ENCODE assay signal across 24 mouse cellular contexts in the genomic region with DNA sequence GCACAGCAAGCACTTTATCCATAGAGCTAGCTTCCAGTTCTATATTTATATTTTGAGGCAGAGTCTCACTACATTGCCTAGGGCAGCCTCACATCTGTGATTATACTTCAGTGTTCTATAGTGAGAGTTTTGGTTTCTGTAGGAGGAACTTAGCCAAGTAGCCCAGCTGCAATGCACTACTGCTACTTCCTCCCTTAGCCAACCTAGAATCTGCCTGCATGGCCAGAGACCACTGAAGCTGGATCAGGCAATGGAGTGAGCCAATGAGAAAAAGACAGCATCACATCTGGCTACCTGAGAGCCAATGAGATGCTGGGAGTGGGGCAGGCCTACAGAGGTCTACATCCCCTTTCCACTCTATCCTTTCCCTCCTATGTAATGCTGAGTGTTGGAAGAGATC.
DNase-seq lines count a peak whose midpoint lies in the region; ATAC-seq and TF ChIP-seq lines count a peak whose summit lies in the region.
"Had no signal": no experiment of that assay in that cellular context is flagged by ENCODE, and none has a peak within 500 bp of the region (broad histone marks: within the 10 kb centered on the region; RNA-seq: fewer than 3 reads in every experiment).

No protein-coding gene starts in this region.

- H3K36me3 ChIP-seq in hindbrain, embryonic 15.5 days, result 0 out of 2 replicates have a peak, but pooled peaks cover 9% of the 10 kb centered on the region
- peaks cover 30% of the 10 kb centered on the region for H3K36me3 ChIP-seq in hindbrain, embryonic 10.5 days
- H3K36me3 ChIP-seq: embryonic facial prominence, embryonic 12.5 days; liver, embryonic 13.5 days had no signal

- no peaks in the 10 kb centered on the region for H3K27me3 ChIP-seq in hindbrain, embryonic 15.5 days
- H3K27me3 ChIP-seq in hindbrain, embryonic 10.5 days (ENCODE audit: insufficient read depth, poor library complexity, severe bottlenecking), result no peaks in the 10 kb centered on the region
- H3K27me3 ChIP-seq: embryonic facial prominence, embryonic 12.5 days; heart, embryonic 13.5 days; limb, embryonic 13.5 days; liver, embryonic 13.5 days; neural tube, embryonic 13.5 days had no signal

- H3K4me1 ChIP-seq in hindbrain, embryonic 15.5 days (replicated peaks), result no peaks in the 10 kb centered on the region
- H3K4me1 ChIP-seq in hindbrain, embryonic 10.5 days (replicated peaks), result no peaks in the 10 kb centered on the region
- peaks cover 3% of the 10 kb centered on the region for H3K4me1 ChIP-seq in bone marrow macrophage, adult 2 months (ENCODE audit: control insufficient read depth, insufficient read depth, low read length)
- H3K4me1 ChIP-seq: embryonic facial prominence, embryonic 12.5 days; heart, embryonic 13.5 days; liver, embryonic 13.5 days had no signal

- H3K4me2 ChIP-seq in hindbrain, embryonic 15.5 days, result no peak overlapping the region
- H3K4me2 ChIP-seq: embryonic facial prominence, embryonic 12.5 days; heart, embryonic 13.5 days; limb, embryonic 13.5 days; liver, embryonic 13.5 days; neural tube, embryonic 13.5 days had no signal

- 0 out of 2 replicates have a peak, but pooled peaks have one; percentile 27 for ATAC-seq in hindbrain, embryonic 15.5 days (ENCODE audit: low FRiP score, low read depth)
- ATAC-seq in megakaryocyte progenitor cell, adult 5-6 weeks (replicated peaks; ENCODE audit: poor library complexity), result peak; percentile 52
- ATAC-seq: activated CD4-positive, CD25-positive, alpha-beta regulatory T cell, adult 4 months; forebrain, embryonic 14.5 days; hindbrain, postnatal 0 days; intestine, postnatal 0 days; lung, postnatal 0 days had no signal

- no peaks in the 10 kb centered on the region for H3K9me3 ChIP-seq in hindbrain, embryonic 15.5 days
- H3K9me3 ChIP-seq in hindbrain, embryonic 10.5 days, result no peaks in the 10 kb centered on the region
- H3K9me3 ChIP-seq: embryonic facial prominence, embryonic 12.5 days; heart, embryonic 13.5 days; limb, embryonic 13.5 days; liver, embryonic 13.5 days; neural tube, embryonic 13.5 days had no signal

- no peak overlapping the region for H3K27ac ChIP-seq in hindbrain, embryonic 15.5 days (replicated peaks)
- H3K27ac ChIP-seq in hindbrain, embryonic 10.5 days, result no peak overlapping the region
- H3K27ac ChIP-seq in bone marrow macrophage, adult 2 months (ENCODE audit: insufficient read depth, low read depth, low read length), result peak overlapping the region; percentile 49; the same call in 1 of the 2 replicates
- H3K27ac ChIP-seq: embryonic facial prominence, embryonic 12.5 days; heart, embryonic 13.5 days; hindbrain, postnatal 0 days; kidney, postnatal 0 days; limb, embryonic 13.5 days; liver, embryonic 13.5 days; neural tube, embryonic 13.5 days had no signal

- TF ChIP-seq CTCF in bone marrow macrophage, adult 2 months (IDR thresholded peaks at IDR 0.05; ENCODE audit: low read depth, low read length), result no peak

- no peak for DNase-seq in hindbrain, embryonic 10.5 days (ENCODE audit: low spot score)
- peak; percentile 65 for DNase-seq in A20 (ENCODE audit: low read depth, low spot score)
- no peak for DNase-seq in adrenal gland, postnatal 10 days
- no peak for DNase-seq in gastrocnemius, postnatal 10 days
- DNase-seq: adrenal gland, postnatal 36 days; cerebellum, adult 2 months; liver, embryonic 13.5 days; midbrain, embryonic 14.5 days; thymus, adult 18-20 months; thymus, postnatal 4 days had no signal

- no peak for TF ChIP-seq POLR2A in bone marrow macrophage, adult 2 months (IDR thresholded peaks at IDR 0.05; ENCODE audit: borderline replicate concordance, low read depth, low read length)

- H3K4me3 ChIP-seq in hindbrain, embryonic 15.5 days, result no peak overlapping the region
- H3K4me3 ChIP-seq in hindbrain, embryonic 10.5 days, result no peak overlapping the region
- no peak overlapping the region for H3K4me3 ChIP-seq in bone marrow macrophage, adult 2 months (ENCODE audit: insufficient read depth, low read length)
- H3K4me3 ChIP-seq: embryonic facial prominence, embryonic 12.5 days; erythroblast, embryonic 14.5 days; heart, embryonic 13.5 days; limb, embryonic 13.5 days; liver, embryonic 13.5 days; neural tube, embryonic 13.5 days had no signal

- no peak overlapping the region for H3K9ac ChIP-seq in hindbrain, embryonic 15.5 days
- H3K9ac ChIP-seq: embryonic facial prominence, embryonic 12.5 days; heart, embryonic 13.5 days; limb, embryonic 13.5 days; liver, embryonic 13.5 days; neural tube, embryonic 13.5 days had no signal
